Mouse (Mus musculus): Measurements from ENCODE around the gene D430041D05Rik. TPM values are rescaled to one million over a fixed set of nuclear protein-coding genes. Genes with fewer than 3 reads are reported as not detected.

D430041D05Rik gene
- polyA plus RNA-seq, 1 experiment from 2014 or later: 0.25 TPM

- H3K9me3 ChIP-seq: no peaks in the 10 kb centered on the region
- no peak overlapping the region for H3K4me3 ChIP-seq (replicated peaks)
- no peaks in the 10 kb centered on the region for H3K36me3 ChIP-seq
- H3K4me1 ChIP-seq (replicated peaks): no peaks in the 10 kb centered on the region
- H3K27ac ChIP-seq: no peak overlapping the region
- H3K27me3 ChIP-seq (replicated peaks): no peaks in the 10 kb centered on the region
- no peak for ATAC-seq
- no peak overlapping the region for H3K9ac ChIP-seq
- WGBS: 76% methylated on average over 1 of the region's 1 CpGs
- no peak overlapping the region for H3K4me2 ChIP-seq (replicated peaks)
Measured at GRCm38 (mm10) chr2:104299912-104300311, 110.9 kb downstream of the D430041D05Rik start.

- no peaks in the 10 kb centered on the region for H3K9me3 ChIP-seq
- H3K4me3 ChIP-seq (replicated peaks): no peak overlapping the region
- WGBS: 11% methylated on average over 7 of the region's 7 CpGs
- no peak for ATAC-seq
- no peaks in the 10 kb centered on the region for H3K27me3 ChIP-seq (replicated peaks)
- no peaks in the 10 kb centered on the region for H3K4me1 ChIP-seq (replicated peaks)
- H3K4me2 ChIP-seq (replicated peaks): no peak overlapping the region
- no peaks in the 10 kb centered on the region for H3K36me3 ChIP-seq
- no peak overlapping the region for H3K27ac ChIP-seq
- H3K9ac ChIP-seq: no peak overlapping the region
Measured at GRCm38 (mm10) chr2:104299160-104299559, 111.7 kb downstream of the D430041D05Rik start.

- no peaks in the 10 kb centered on the region for H3K4me1 ChIP-seq (replicated peaks)
- H3K9ac ChIP-seq: no peak overlapping the region
- 62% methylated on average over 3 of the region's 3 CpGs for WGBS
- no peak overlapping the region for H3K4me3 ChIP-seq (replicated peaks)
- H3K36me3 ChIP-seq: no peaks in the 10 kb centered on the region
- no peaks in the 10 kb centered on the region for H3K9me3 ChIP-seq
- H3K4me2 ChIP-seq (replicated peaks): no peak overlapping the region
- H3K27me3 ChIP-seq (replicated peaks): no peaks in the 10 kb centered on the region
- no peak overlapping the region for H3K27ac ChIP-seq
- no peak for ATAC-seq
Measured at GRCm38 (mm10) chr2:104286821-104287220, 124.0 kb downstream of the D430041D05Rik start.

- no peaks in the 10 kb centered on the region for H3K27me3 ChIP-seq (replicated peaks)
- H3K27ac ChIP-seq: no peak overlapping the region
- no peaks in the 10 kb centered on the region for H3K4me1 ChIP-seq (replicated peaks)
- H3K36me3 ChIP-seq: no peaks in the 10 kb centered on the region
- H3K4me3 ChIP-seq (replicated peaks): no peak overlapping the region
- H3K4me2 ChIP-seq (replicated peaks): no peak overlapping the region
- ATAC-seq: no peak
- 91% methylated on average over 8 of the region's 8 CpGs for WGBS
- H3K9me3 ChIP-seq: no peaks in the 10 kb centered on the region
- H3K9ac ChIP-seq: no peak overlapping the region
Measured at GRCm38 (mm10) chr2:104283401-104283955, 127.3 kb downstream of the D430041D05Rik start.

- H3K9me3 ChIP-seq: no peaks in the 10 kb centered on the region
- no peaks in the 10 kb centered on the region for H3K36me3 ChIP-seq
- no peak for ATAC-seq
- WGBS: 87% methylated on average over 2 of the region's 2 CpGs
- H3K4me1 ChIP-seq (replicated peaks): no peaks in the 10 kb centered on the region
- H3K9ac ChIP-seq: no peak overlapping the region
- H3K27me3 ChIP-seq (replicated peaks): no peaks in the 10 kb centered on the region
- no peak overlapping the region for H3K27ac ChIP-seq
- no peak overlapping the region for H3K4me3 ChIP-seq (replicated peaks)
- no peak overlapping the region for H3K4me2 ChIP-seq (replicated peaks)
Measured at GRCm38 (mm10) chr2:104282835-104283234, 128.0 kb downstream of the D430041D05Rik start.

- H3K27me3 ChIP-seq (replicated peaks): no peaks in the 10 kb centered on the region
- H3K4me1 ChIP-seq (replicated peaks): no peaks in the 10 kb centered on the region
- H3K4me2 ChIP-seq (replicated peaks): no peak overlapping the region
- H3K36me3 ChIP-seq: no peaks in the 10 kb centered on the region
- ATAC-seq: no peak
- WGBS: 20% methylated on average over 4 of the region's 4 CpGs
- H3K9ac ChIP-seq: no peak overlapping the region
- no peak overlapping the region for H3K4me3 ChIP-seq (replicated peaks)
- H3K27ac ChIP-seq: no peak overlapping the region
- H3K9me3 ChIP-seq: no peaks in the 10 kb centered on the region
Measured at GRCm38 (mm10) chr2:104267049-104267448, 143.8 kb downstream of the D430041D05Rik start.

GRCm38 (mm10) chr2:104261741-104262067 lies 149.1 kb downstream of the D430041D05Rik start:
- Histone ChIP-seq H3K27me3 (replicated peaks) (no peaks in the 10 kb centered on the region), H3K9ac (no peak overlapping the region), H3K4me1 (replicated peaks) (no peaks in the 10 kb centered on the region), H3K4me3 (replicated peaks) (no peak overlapping the region), H3K4me2 (replicated peaks) (no peak overlapping the region), H3K36me3 (no peaks in the 10 kb centered on the region), H3K27ac (no peak overlapping the region), H3K9me3 (no peaks in the 10 kb centered on the region)
- ATAC-seq: no peak
- WGBS: 77% methylated on average over 4 of the region's 4 CpGs

- 79% methylated on average over 18 of the region's 18 CpGs for WGBS
- Histone ChIP-seq H3K27me3 (replicated peaks) (no peaks in the 10 kb centered on the region), H3K4me2 (replicated peaks) (no peak overlapping the region), H3K4me3 (replicated peaks) (no peak overlapping the region), H3K4me1 (replicated peaks) (no peaks in the 10 kb centered on the region), H3K36me3 (no peaks in the 10 kb centered on the region), H3K9ac (no peak overlapping the region), H3K27ac (no peak overlapping the region), H3K9me3 (no peaks in the 10 kb centered on the region)
- ATAC-seq: no peak
Measured at GRCm38 (mm10) chr2:104260920-104261740, 149.7 kb downstream of the D430041D05Rik start.

- no peaks in the 10 kb centered on the region for H3K36me3 ChIP-seq
- H3K4me3 ChIP-seq (replicated peaks): no peak overlapping the region
- no peak overlapping the region for H3K27ac ChIP-seq
- no peaks in the 10 kb centered on the region for H3K4me1 ChIP-seq (replicated peaks)
- no peaks in the 10 kb centered on the region for H3K9me3 ChIP-seq
- ATAC-seq: no peak
- H3K4me2 ChIP-seq (replicated peaks): no peak overlapping the region
- no peaks in the 10 kb centered on the region for H3K27me3 ChIP-seq (replicated peaks)
- 67% methylated on average over 15 of the region's 15 CpGs for WGBS
- H3K9ac ChIP-seq: no peak overlapping the region
Measured at GRCm38 (mm10) chr2:104256585-104256984, 154.2 kb downstream of the D430041D05Rik start.

- H3K4me2 ChIP-seq (replicated peaks): no peak overlapping the region
- no peaks in the 10 kb centered on the region for H3K27me3 ChIP-seq (replicated peaks)
- H3K4me3 ChIP-seq (replicated peaks): no peak overlapping the region
- H3K27ac ChIP-seq: no peak overlapping the region
- H3K9me3 ChIP-seq: no peaks in the 10 kb centered on the region
- H3K9ac ChIP-seq: no peak overlapping the region
- WGBS: 89% methylated on average over 9 of the region's 9 CpGs
- no peaks in the 10 kb centered on the region for H3K4me1 ChIP-seq (replicated peaks)
- H3K36me3 ChIP-seq: no peaks in the 10 kb centered on the region
- ATAC-seq: no peak
Measured at GRCm38 (mm10) chr2:104254944-104255343, 155.9 kb downstream of the D430041D05Rik start.

- H3K36me3 ChIP-seq: no peaks in the 10 kb centered on the region
- H3K4me2 ChIP-seq (replicated peaks): no peak overlapping the region
- no peak for ATAC-seq
- no peak overlapping the region for H3K9ac ChIP-seq
- no peaks in the 10 kb centered on the region for H3K9me3 ChIP-seq
- H3K27me3 ChIP-seq (replicated peaks): no peaks in the 10 kb centered on the region
- H3K27ac ChIP-seq: no peak overlapping the region
- H3K4me3 ChIP-seq (replicated peaks): no peak overlapping the region
- 90% methylated on average over 4 of the region's 4 CpGs for WGBS
- no peaks in the 10 kb centered on the region for H3K4me1 ChIP-seq (replicated peaks)
Measured at GRCm38 (mm10) chr2:104253341-104253740, 157.5 kb downstream of the D430041D05Rik start.

- WGBS: 61% methylated on average over 4 of the region's 4 CpGs
- no peaks in the 10 kb centered on the region for H3K9me3 ChIP-seq
- ATAC-seq: no peak
- no peaks in the 10 kb centered on the region for H3K36me3 ChIP-seq
- no peak overlapping the region for H3K4me3 ChIP-seq (replicated peaks)
- no peaks in the 10 kb centered on the region for H3K27me3 ChIP-seq (replicated peaks)
- no peak overlapping the region for H3K4me2 ChIP-seq (replicated peaks)
- H3K9ac ChIP-seq: no peak overlapping the region
- no peak overlapping the region for H3K27ac ChIP-seq
- no peaks in the 10 kb centered on the region for H3K4me1 ChIP-seq (replicated peaks)
Measured at GRCm38 (mm10) chr2:104251647-104252046, 159.2 kb downstream of the D430041D05Rik start.

- H3K4me2 ChIP-seq (replicated peaks): no peak overlapping the region
- no peak overlapping the region for H3K4me3 ChIP-seq (replicated peaks)
- H3K27ac ChIP-seq: no peak overlapping the region
- H3K9me3 ChIP-seq: no peaks in the 10 kb centered on the region
- H3K36me3 ChIP-seq: no peaks in the 10 kb centered on the region
- no peaks in the 10 kb centered on the region for H3K27me3 ChIP-seq (replicated peaks)
- no peak for ATAC-seq
- H3K9ac ChIP-seq: no peak overlapping the region
- H3K4me1 ChIP-seq (replicated peaks): no peaks in the 10 kb centered on the region
- 73% methylated on average over 2 of the region's 2 CpGs for WGBS
Measured at GRCm38 (mm10) chr2:104249856-104250255, 161.0 kb downstream of the D430041D05Rik start.
